Mouse (Mus musculus) CH12.LX (cell line): Measurements from ENCODE around the gene Luzp1.

ENCODE experiments used
- EP300 ChIP-seq: IDR thresholded peaks from 2 replicates; pipeline ENCODE4 v1.6.1; 2011; ENCODE audit warnings: low read length, improper control_type of control experiment
- MAX ChIP-seq: IDR thresholded peaks from 2 replicates; pipeline ENCODE4 v1.6.1; 2011; ENCODE audit warnings: low read length, improper control_type of control experiment

DNA sequence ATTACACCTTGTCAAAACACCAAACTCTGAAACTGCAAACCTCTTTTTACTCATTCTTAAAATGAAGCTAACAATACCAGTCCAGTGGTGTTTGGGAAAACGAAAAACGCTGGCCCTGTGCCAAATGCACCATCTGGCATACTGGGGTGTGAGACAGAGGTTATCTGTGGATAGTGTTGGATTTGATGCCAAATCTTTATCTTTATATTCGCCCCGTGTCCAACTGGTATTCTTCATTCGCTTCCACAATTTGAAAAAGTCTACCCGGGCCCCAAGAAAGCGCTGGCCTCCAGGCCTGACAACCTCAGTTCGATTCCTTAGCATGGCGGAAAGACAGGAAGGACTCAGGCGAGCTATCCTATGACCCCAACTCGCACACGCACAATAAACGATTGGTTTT, 131.9 kb downstream of the Luzp1 start:
- TF ChIP-seq EP300 (no peak), MAX (no peak)
